Mouse (Mus musculus): ENCODE data around the gene Pias4. TPM values are rescaled to one million over a fixed set of nuclear protein-coding genes. Genes with fewer than 3 reads are reported as not detected.
A peak's percentile ranks its signal among the peaks of the same experiment; 100 is the strongest.

Gene Pias4
- polyA plus RNA-seq, 1 experiment, result 43.2 TPM

DNA sequence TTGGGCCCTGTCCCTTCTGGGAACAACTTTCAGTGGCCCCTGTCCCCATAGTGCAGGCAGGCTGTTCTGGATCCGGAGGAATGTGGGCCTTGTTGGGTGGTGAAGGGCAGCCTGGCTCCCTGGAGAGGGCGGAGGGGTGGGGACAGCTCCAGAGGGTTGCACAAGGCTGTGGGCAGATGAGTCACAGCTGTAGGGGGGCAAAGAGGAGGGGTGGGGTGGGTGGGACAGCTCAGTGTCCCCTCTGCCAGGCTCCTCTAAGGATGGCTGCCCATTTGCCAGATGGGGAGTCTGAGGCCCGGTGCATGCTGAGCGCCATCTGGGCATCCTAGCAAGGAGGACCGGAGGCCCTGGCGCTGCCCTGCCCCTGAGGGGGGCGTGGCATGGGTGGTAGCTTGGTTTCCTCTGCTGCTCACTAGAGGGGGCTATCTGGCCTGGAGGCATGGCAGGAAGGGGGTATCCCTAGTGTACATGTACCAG, 24.5 kb downstream of the Pias4 start:
- TF ChIP-seq MAX (IDR thresholded peaks at IDR 0.05; ENCODE audit: low read depth), result no peak
- TF ChIP-seq SRF (IDR thresholded peaks at IDR 0.05; ENCODE audit: control insufficient read depth, insufficient read length, low read depth), result no peak
- no peak for TF ChIP-seq POLR2AphosphoS2 (IDR thresholded peaks at IDR 0.05; ENCODE audit: insufficient read length, low read depth)
- TF ChIP-seq POLR2A (IDR thresholded peaks at IDR 0.05; ENCODE audit: insufficient read length, low read depth), result no peak
- TF ChIP-seq MYOD1 (IDR thresholded peaks at IDR 0.05; ENCODE audit: control insufficient read depth in 1 of 3, insufficient read length in 2 of 3, low read depth in 2 of 3), result peak in 1 of 3 experiments; percentile 51
- TF ChIP-seq MYOG (IDR thresholded peaks at IDR 0.05; ENCODE audit: control insufficient read depth in 1 of 3, insufficient read depth in 1 of 3, insufficient read length in 2 of 3, low read depth in 2 of 3), result peak in 1 of 3 experiments; percentile 60
- TF ChIP-seq USF1 (IDR thresholded peaks at IDR 0.05; ENCODE audit: low read depth), result no peak
- TF ChIP-seq CEBPB (IDR thresholded peaks at IDR 0.05; ENCODE audit: insufficient read depth, poor library complexity, severe bottlenecking), result peak; percentile 93
- no peak for TF ChIP-seq E2F4 (IDR thresholded peaks at IDR 0.05; ENCODE audit: insufficient read depth)
- TF ChIP-seq REST (IDR thresholded peaks at IDR 0.05; ENCODE audit: insufficient read depth, insufficient read length), result no peak
- TF ChIP-seq TCF12 (IDR thresholded peaks at IDR 0.05; ENCODE audit: insufficient read depth, poor library complexity, severe bottlenecking), result no peak
- TF ChIP-seq TCF3 (IDR thresholded peaks at IDR 0.05; ENCODE audit: insufficient read length, low read depth), result no peak
- Histone ChIP-seq H3K79me2 (ENCODE audit: control insufficient read depth, insufficient read depth) (peaks cover 90% of the 10 kb centered on the region), H3K4me2 (ENCODE audit: low read depth) (peak overlapping the region; percentile 89), H3K27me3 (ENCODE audit: control insufficient read depth, insufficient read depth, insufficient read length) (no peaks in the 10 kb centered on the region), H3ac (ENCODE audit: control insufficient read depth, insufficient read length) (no peak overlapping the region), H3K4me3 (no peak overlapping the region), H3K36me3 (ENCODE audit: control insufficient read depth, insufficient read depth) (peaks cover 9% of the 10 kb centered on the region)

- TF ChIP-seq MYOG (IDR thresholded peaks at IDR 0.05; ENCODE audit: control insufficient read depth in 1 of 3, insufficient read depth in 1 of 3, insufficient read length in 2 of 3, low read depth in 2 of 3) (peak in 1 of 3 experiments; percentile 32), USF1 (IDR thresholded peaks at IDR 0.05; ENCODE audit: low read depth) (no peak)
- H3ac ChIP-seq (ENCODE audit: control insufficient read depth, insufficient read length), result no peak overlapping the region
- H3K4me2 ChIP-seq (ENCODE audit: low read depth), result peak overlapping the region; percentile 89
- peaks cover 9% of the 10 kb centered on the region for H3K36me3 ChIP-seq (ENCODE audit: control insufficient read depth, insufficient read depth)
- peaks cover 90% of the 10 kb centered on the region for H3K79me2 ChIP-seq (ENCODE audit: control insufficient read depth, insufficient read depth)
- no peak overlapping the region for H3K4me3 ChIP-seq
- no peaks in the 10 kb centered on the region for H3K27me3 ChIP-seq (ENCODE audit: control insufficient read depth, insufficient read depth, insufficient read length)
Measured at GRCm38 (mm10) chr10:81142551-81142981, 25.2 kb downstream of the Pias4 start.

GRCm38 (mm10) chr10:81141455-81142210, 26.1 kb downstream of the Pias4 start:
- Histone ChIP-seq H3K4me2 (ENCODE audit: low read depth) (peak overlapping the region; percentile 89), H3K27me3 (ENCODE audit: control insufficient read depth, insufficient read depth, insufficient read length) (no peaks in the 10 kb centered on the region), H3K4me3 (peak overlapping the region; percentile 94), H3K36me3 (ENCODE audit: control insufficient read depth, insufficient read depth) (peaks cover 9% of the 10 kb centered on the region), H3K79me2 (ENCODE audit: control insufficient read depth, insufficient read depth) (peaks cover 80% of the 10 kb centered on the region), H3ac (ENCODE audit: control insufficient read depth, insufficient read length) (no peak overlapping the region)
- TF ChIP-seq REST (IDR thresholded peaks at IDR 0.05; ENCODE audit: insufficient read depth, insufficient read length), result no peak
- no peak for TF ChIP-seq TCF3 (IDR thresholded peaks at IDR 0.05; ENCODE audit: insufficient read length, low read depth)
- TF ChIP-seq POLR2A (IDR thresholded peaks at IDR 0.05; ENCODE audit: insufficient read length, low read depth), result no peak
- TF ChIP-seq SRF (IDR thresholded peaks at IDR 0.05; ENCODE audit: control insufficient read depth, insufficient read length, low read depth), result no peak
- TF ChIP-seq USF1 (IDR thresholded peaks at IDR 0.05; ENCODE audit: low read depth), result no peak
- no peak for TF ChIP-seq MYOG (IDR thresholded peaks at IDR 0.05; ENCODE audit: control insufficient read depth in 1 of 3, insufficient read depth in 1 of 3, insufficient read length in 2 of 3, low read depth in 2 of 3)

GRCm38 (mm10) chr10:81140717-81141454, 26.8 kb downstream of the Pias4 start:
- no peak overlapping the region for H3ac ChIP-seq (ENCODE audit: control insufficient read depth, insufficient read length)
- TF ChIP-seq USF1 (IDR thresholded peaks at IDR 0.05; ENCODE audit: low read depth) (no peak), POLR2A (IDR thresholded peaks at IDR 0.05; ENCODE audit: insufficient read length, low read depth) (no peak), MYOG (IDR thresholded peaks at IDR 0.05; ENCODE audit: control insufficient read depth in 1 of 3, insufficient read depth in 1 of 3, insufficient read length in 2 of 3, low read depth in 2 of 3) (no peak), REST (IDR thresholded peaks at IDR 0.05; ENCODE audit: insufficient read depth, insufficient read length) (no peak), SRF (IDR thresholded peaks at IDR 0.05; ENCODE audit: control insufficient read depth, insufficient read length, low read depth) (no peak), POLR2AphosphoS2 (IDR thresholded peaks at IDR 0.05; ENCODE audit: insufficient read length, low read depth) (no peak), TCF3 (IDR thresholded peaks at IDR 0.05; ENCODE audit: insufficient read length, low read depth) (no peak), E2F4 (IDR thresholded peaks at IDR 0.05; ENCODE audit: insufficient read depth) (no peak), MYOD1 (IDR thresholded peaks at IDR 0.05; ENCODE audit: control insufficient read depth in 1 of 3, insufficient read length in 2 of 3, low read depth in 2 of 3) (no peak), MAX (IDR thresholded peaks at IDR 0.05; ENCODE audit: low read depth) (no peak)
- peak overlapping the region; percentile 89 for H3K4me2 ChIP-seq (ENCODE audit: low read depth)
- H3K79me2 ChIP-seq (ENCODE audit: control insufficient read depth, insufficient read depth), result peaks cover 75% of the 10 kb centered on the region
- H3K27me3 ChIP-seq (ENCODE audit: control insufficient read depth, insufficient read depth, insufficient read length), result no peaks in the 10 kb centered on the region
- H3K4me3 ChIP-seq, result peak overlapping the region; percentile 94
- H3K36me3 ChIP-seq (ENCODE audit: control insufficient read depth, insufficient read depth), result peaks cover 9% of the 10 kb centered on the region

Data from myocyte (in vitro differentiated cells).